Mouse (Mus musculus) spleen, postnatal 10 days (tissue): ENCODE measurements around the gene Cdyl2.

ENCODE experiments used
- DNase-seq, 2 experiments: peaks; one replicate each; pipeline ENCODE4 v3.0.0; 2021 to 2022; ENCODE audit warnings: low spot score in 2 of 2

Cdyl2 gene

GRCm38 (mm10) chr8:116673052-116673451 lies 59.7 kb downstream of the Cdyl2 start:
- DNase-seq: no peak

- DNase-seq: no peak
Measured at GRCm38 (mm10) chr8:116671543-116671942, 61.2 kb downstream of the Cdyl2 start.

- no peak for DNase-seq
Measured at GRCm38 (mm10) chr8:116670604-116671003, 62.2 kb downstream of the Cdyl2 start.

- no peak for DNase-seq
Measured at GRCm38 (mm10) chr8:116668977-116669376, 63.8 kb downstream of the Cdyl2 start.

- no peak for DNase-seq
Measured at GRCm38 (mm10) chr8:116666781-116667325, 65.9 kb downstream of the Cdyl2 start.

GRCm38 (mm10) chr8:116661521-116661920 lies 71.3 kb downstream of the Cdyl2 start:
- no peak for DNase-seq

- no peak for DNase-seq
Measured at GRCm38 (mm10) chr8:116656811-116657210, 76.0 kb downstream of the Cdyl2 start.

GRCm38 (mm10) chr8:116654881-116655280 lies 77.9 kb downstream of the Cdyl2 start:
- DNase-seq: no peak

GRCm38 (mm10) chr8:116652949-116653348 lies 79.8 kb downstream of the Cdyl2 start:
- DNase-seq: no peak

- DNase-seq: no peak
Measured at GRCm38 (mm10) chr8:116649975-116650725, 82.6 kb downstream of the Cdyl2 start.

- DNase-seq: no peak
Measured at GRCm38 (mm10) chr8:116645376-116645775, 87.4 kb downstream of the Cdyl2 start.

GRCm38 (mm10) chr8:116640925-116641324 lies 91.9 kb downstream of the Cdyl2 start:
- DNase-seq: no peak

- no peak for DNase-seq
Measured at GRCm38 (mm10) chr8:116637998-116638397, 94.8 kb downstream of the Cdyl2 start.

GRCm38 (mm10) chr8:116637193-116637592 lies 95.6 kb downstream of the Cdyl2 start:
- DNase-seq: no peak

GRCm38 (mm10) chr8:116636396-116636795 lies 96.4 kb downstream of the Cdyl2 start:
- DNase-seq: no peak

GRCm38 (mm10) chr8:116635972-116636371 lies 96.8 kb downstream of the Cdyl2 start:
- DNase-seq: peak in 1 of 2 experiments; percentile 30

GRCm38 (mm10) chr8:116635261-116635660 lies 97.5 kb downstream of the Cdyl2 start:
- DNase-seq: peak in 1 of 2 experiments; percentile 36

- no peak for DNase-seq
Measured at GRCm38 (mm10) chr8:116634436-116634835, 98.4 kb downstream of the Cdyl2 start.

GRCm38 (mm10) chr8:116633470-116634150 lies 99.2 kb downstream of the Cdyl2 start:
- DNase-seq: peak in 1 of 2 experiments; percentile 59

- DNase-seq: peak in 1 of 2 experiments; percentile 36
Measured at GRCm38 (mm10) chr8:116630066-116630465, 102.7 kb downstream of the Cdyl2 start.

GRCm38 (mm10) chr8:116628975-116629374 lies 103.8 kb downstream of the Cdyl2 start:
- no peak for DNase-seq

GRCm38 (mm10) chr8:116627854-116628479 lies 104.8 kb downstream of the Cdyl2 start:
- no peak for DNase-seq
